Mouse (Mus musculus) hindbrain, embryonic 10.5 days (tissue): ENCODE measurements around the gene Tas2r130. TPM values are rescaled to one million over a fixed set of nuclear protein-coding genes. Genes with fewer than 3 reads are reported as not detected.
"Not testable (repeated sequence)": the region's sequence is repeated elsewhere in the genome, so short reads cannot be mapped to it uniquely, and the experiment has no call there.

ENCODE experiments used
- DNase-seq: peaks from one replicate; pipeline ENCODE4 v3.0.0-alpha.2; 2017; ENCODE audit warnings: low spot score
- H3K27ac ChIP-seq: fragments of 300-500 bp; sonication (generic); 2 replicates; pipeline ENCODE4 v1.5.1; 2016; ENCODE audit warnings: mild to moderate bottlenecking, moderate library complexity
- H3K27me3 ChIP-seq: fragments of 300-500 bp; sonication (generic); 2 replicates; pipeline ENCODE4 v1.6.1; 2016; ENCODE audit warnings: mild to moderate bottlenecking; ENCODE audit not compliant: poor library complexity, insufficient read depth, severe bottlenecking
- H3K36me3 ChIP-seq: fragments of 300-500 bp; sonication (generic); 2 replicates; pipeline ENCODE4 v1.6.1; 2016; ENCODE audit warnings: mild to moderate bottlenecking, moderate library complexity
- H3K4me1 ChIP-seq: fragments of 300-500 bp; sonication (generic); replicated peaks from 2 replicates; pipeline ENCODE4 v1.6.1; 2016; ENCODE audit warnings: mild to moderate bottlenecking
- H3K4me3 ChIP-seq: fragments of 300-500 bp; sonication (generic); 2 replicates; pipeline ENCODE4 v1.5.1; 2016; ENCODE audit warnings: mild to moderate bottlenecking, moderate library complexity
- H3K9me3 ChIP-seq: fragments of 300-500 bp; sonication (generic); 2 replicates; pipeline ENCODE4 v1.6.1; 2016; ENCODE audit warnings: mild to moderate bottlenecking, moderate library complexity
- WGBS: fragments of 180-500 bp; shearing (Covaris S2); methylation state at CpG from one replicate; pipeline ENCODE4 v1.1.7; 2016; 5-methylcytosine and 5-hydroxymethylcytosine counted together
- polyA plus RNA-seq: library from polyadenylated mRNA; unstranded; fragments of >200 nt; fragmentation: Nextera tagmentation; extraction: Ambion mirVana; gene quantifications from 2 replicates; pipeline ENCODE4 v1.2.1, GENCODE M21; 2016

Gene Tas2r130
- not detected in 2 replicates for polyA plus RNA-seq

DNA sequence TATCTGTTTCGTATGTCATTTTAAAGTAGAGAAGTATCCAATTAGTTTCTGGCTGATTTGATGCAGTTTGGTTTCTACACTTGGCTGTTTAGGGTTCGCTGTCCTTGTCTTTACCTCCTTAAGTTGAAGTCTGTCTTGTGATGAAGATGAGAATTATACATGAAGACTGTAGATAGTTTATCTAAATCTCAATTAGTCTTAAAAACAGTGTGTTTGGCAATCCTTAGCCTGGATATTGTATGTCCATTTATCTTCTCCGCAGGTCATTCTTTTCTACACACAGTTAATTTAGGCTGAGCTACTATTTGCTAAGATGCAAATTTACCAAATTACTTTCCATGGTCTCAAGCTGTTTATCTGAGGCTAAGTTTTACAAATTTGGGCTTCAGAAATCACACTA is at the start of gene Tas2r130:
Tas2r130 (minus strand) TSS at position 101 of the 400 bp plus-strand sequence.
- Histone ChIP-seq H3K9me3 (peaks cover 8% of the 10 kb centered on the region; the same call in 1 of the 2 replicates), H3K27me3 (no peaks in the 10 kb centered on the region), H3K4me1 (no peaks in the 10 kb centered on the region), H3K27ac (no peak within 1 kb of the TSS), H3K36me3 (no peaks in the 10 kb centered on the region), H3K4me3 (no peak within 1 kb of the TSS)
- WGBS = 81% methylated on average over 3 of the region's 3 CpGs
- no peak for DNase-seq

- DNase-seq = no peak
- H3K36me3 ChIP-seq = no peaks in the 10 kb centered on the region
- no peak within 1 kb of the TSS for H3K27ac ChIP-seq
- H3K9me3 ChIP-seq = 0 out of 2 replicates have a peak, but pooled peaks cover 8% of the 10 kb centered on the region
- 77% methylated on average over 3 of the region's 3 CpGs for WGBS
- H3K4me1 ChIP-seq = no peaks in the 10 kb centered on the region
- no peak within 1 kb of the TSS for H3K4me3 ChIP-seq
- H3K27me3 ChIP-seq = no peaks in the 10 kb centered on the region
Observed at GRCm38 (mm10) chr6:131678786-131679185, 48.1 kb upstream of the Tas2r130 start, which contains the start of gene Tas2r106. Gene Tas2r106 (minus strand): TSS chr6:131678886.

GRCm38 (mm10) chr6:131660049-131660448 is 29.3 kb upstream of the Tas2r130 start, which contains the start of gene Tas2r107:
Gene Tas2r107 (minus strand): TSS chr6:131660149.
- no peak for DNase-seq
- no peaks in the 10 kb centered on the region for H3K27me3 ChIP-seq
- H3K9me3 ChIP-seq = peaks cover 11% of the 10 kb centered on the region; the same call in 1 of the 2 replicates
- H3K4me1 ChIP-seq = no peaks in the 10 kb centered on the region
- no peak within 1 kb of the TSS for H3K4me3 ChIP-seq
- no peak within 1 kb of the TSS for H3K27ac ChIP-seq
- no peaks in the 10 kb centered on the region for H3K36me3 ChIP-seq

DNA sequence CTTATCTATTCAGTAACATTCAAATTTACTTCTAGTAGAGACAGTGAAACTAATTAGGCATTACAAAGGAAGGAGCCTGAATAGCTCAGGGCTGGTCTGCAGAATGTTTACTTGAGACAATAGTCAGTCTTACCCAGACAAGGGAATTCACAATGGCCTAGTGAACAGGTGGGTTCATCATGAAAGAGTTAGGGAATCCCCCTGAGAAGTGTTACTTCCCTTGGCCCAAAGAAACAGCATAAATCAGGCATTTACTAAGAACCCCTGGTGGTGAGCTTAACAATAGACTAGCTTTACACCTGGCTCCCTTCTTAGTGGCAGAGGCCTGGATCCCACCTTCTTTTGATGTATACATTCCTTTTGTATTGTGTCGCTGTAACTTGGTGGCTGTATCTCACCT is 20.8 kb downstream of the Tas2r130 start:
- WGBS = 97% methylated on average over 1 of the region's 1 CpGs

DNA sequence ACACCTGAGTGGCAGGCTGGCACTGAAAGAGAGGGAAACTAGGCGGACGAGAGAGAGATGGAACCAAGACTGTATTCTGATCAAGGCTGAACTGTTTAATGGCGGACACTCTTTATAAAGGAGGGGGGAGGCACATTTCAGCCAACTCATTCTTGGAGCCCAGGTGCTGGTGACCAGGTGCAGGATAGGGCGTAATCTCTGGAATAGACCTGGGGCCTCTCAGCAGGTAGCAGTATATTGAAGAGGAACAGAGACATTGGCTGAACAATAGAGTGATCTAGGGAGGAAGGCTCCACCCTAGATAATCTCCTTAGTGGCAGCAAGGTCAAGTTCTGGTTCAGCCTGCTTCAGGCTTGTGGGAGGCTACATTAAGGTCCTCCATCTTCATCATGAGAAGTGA is 25.9 kb downstream of the Tas2r130 start:
- Histone ChIP-seq H3K4me3 (no peak overlapping the region), H3K27ac (no peak overlapping the region), H3K27me3 (no peaks in the 10 kb centered on the region), H3K36me3 (no peaks in the 10 kb centered on the region), H3K4me1 (no peaks in the 10 kb centered on the region), H3K9me3 (peaks cover 13% of the 10 kb centered on the region; the same call in 1 of the 2 replicates)
- DNase-seq = no peak
- 95% methylated on average over 4 of the region's 4 CpGs for WGBS

More for the DNA sequence above, 20.8 kb downstream of the Tas2r130 start:
- H3K9me3 ChIP-seq = peaks cover 11% of the 10 kb centered on the region; the same call in 1 of the 2 replicates
- not testable (repeated sequence) for H3K36me3 ChIP-seq, H3K27ac ChIP-seq, H3K4me3 ChIP-seq, H3K27me3 ChIP-seq, DNase-seq, H3K4me1 ChIP-seq

Other genes starting within 250 kb of the Tas2r130 start
- gene Ybx3, start 242.4 kb downstream of the Tas2r130 start, polyA plus RNA-seq = 20.9 and 39.8 TPM in 2 replicates
- gene 5430401F13Rik, start 144.5 kb downstream of the Tas2r130 start, polyA plus RNA-seq = not detected in 2 replicates
- not detected in 2 replicates for gene Gm6619, start 144.5 kb downstream of the Tas2r130 start, polyA plus RNA-seq
- not detected in 2 replicates for gene Tas2r107, start 29.2 kb upstream of the Tas2r130 start, polyA plus RNA-seq
- not detected in 2 replicates for gene Tas2r106, start 48.0 kb upstream of the Tas2r130 start, polyA plus RNA-seq
- not detected in 2 replicates for gene Tas2r104, start 54.8 kb upstream of the Tas2r130 start, polyA plus RNA-seq
- not detected in 2 replicates for gene Tas2r105, start 56.6 kb upstream of the Tas2r130 start, polyA plus RNA-seq
- not detected in 2 replicates for gene Tas2r114, start 59.2 kb upstream of the Tas2r130 start, polyA plus RNA-seq